Mouse (Mus musculus) lung, postnatal 36 days (tissue): ENCODE measurements around the gene Efna5.
A peak's percentile ranks its signal among the peaks of the same experiment; 100 is the strongest.

Experiments used
- DNase-seq: peaks from one replicate; pipeline ENCODE4 v3.0.0; 2022; ENCODE audit warnings: mixed read lengths

Efna5 gene

GRCm38 (mm10) chr17:62592436-62593074 is 288.6 kb downstream of the Efna5 start:
- no peak for DNase-seq

GRCm38 (mm10) chr17:62591581-62592435 is 289.3 kb downstream of the Efna5 start:
- DNase-seq, result no peak

- DNase-seq, result no peak
Observed at GRCm38 (mm10) chr17:62590685-62591460, 290.2 kb downstream of the Efna5 start.

GRCm38 (mm10) chr17:62580127-62580526 is 301.0 kb downstream of the Efna5 start:
- DNase-seq, result no peak

GRCm38 (mm10) chr17:62579618-62580017 is 301.5 kb downstream of the Efna5 start:
- no peak for DNase-seq

- DNase-seq, result no peak
Observed at GRCm38 (mm10) chr17:62574499-62575265, 306.4 kb downstream of the Efna5 start.

GRCm38 (mm10) chr17:62570101-62570500 is 311.0 kb downstream of the Efna5 start:
- DNase-seq, result no peak

- no peak for DNase-seq
Observed at GRCm38 (mm10) chr17:62568019-62568418, 313.1 kb downstream of the Efna5 start.

- DNase-seq, result no peak
Observed at GRCm38 (mm10) chr17:62565632-62566031, 315.5 kb downstream of the Efna5 start.

GRCm38 (mm10) chr17:62562439-62562838 is 318.7 kb downstream of the Efna5 start:
- DNase-seq, result no peak

- DNase-seq, result peak; percentile 6
Observed at GRCm38 (mm10) chr17:62557215-62557614, 323.9 kb downstream of the Efna5 start.
